In genomic region chr4:129790475-129790874, GRCm38 (mm10) we compare ENCODE assay signal across 14 mouse cellular contexts.
"Had no signal": no experiment of that assay in that cellular context is flagged by ENCODE, and none has a peak within 500 bp of the region (broad histone marks: within the 10 kb centered on the region; RNA-seq: fewer than 3 reads in every experiment).

No protein-coding gene starts in this region.

- ATAC-seq: lung, postnatal 0 days had no signal

- H3K27me3 ChIP-seq: limb, embryonic 12.5 days; limb, embryonic 15.5 days; megakaryocyte, embryonic 14.5 days; stomach, embryonic 15.5 days had no signal

- H3K36me3 ChIP-seq: limb, embryonic 12.5 days; limb, embryonic 15.5 days; stomach, embryonic 15.5 days had no signal

- H3K9me3 ChIP-seq: limb, embryonic 15.5 days; stomach, embryonic 15.5 days had no signal

- H3K27ac ChIP-seq: kidney, postnatal 0 days; limb, embryonic 12.5 days; limb, embryonic 15.5 days; liver, embryonic 14.5 days; stomach, embryonic 15.5 days had no signal

- H3K9ac ChIP-seq: limb, embryonic 12.5 days; limb, embryonic 15.5 days; liver, embryonic 14.5 days; liver, postnatal 0 days; lung, embryonic 14.5 days; stomach, embryonic 15.5 days had no signal

- H3K4me3 ChIP-seq: limb, embryonic 12.5 days; limb, embryonic 15.5 days; stomach, embryonic 15.5 days had no signal

- DNase-seq: kidney, postnatal 36 days; left cerebral cortex, postnatal 4 days; liver, postnatal 0 days; lung, embryonic 14.5 days; midbrain, embryonic 14.5 days; right cerebral cortex, postnatal 4 days; thymus, postnatal 25 days had no signal
